In the genomic region with DNA sequence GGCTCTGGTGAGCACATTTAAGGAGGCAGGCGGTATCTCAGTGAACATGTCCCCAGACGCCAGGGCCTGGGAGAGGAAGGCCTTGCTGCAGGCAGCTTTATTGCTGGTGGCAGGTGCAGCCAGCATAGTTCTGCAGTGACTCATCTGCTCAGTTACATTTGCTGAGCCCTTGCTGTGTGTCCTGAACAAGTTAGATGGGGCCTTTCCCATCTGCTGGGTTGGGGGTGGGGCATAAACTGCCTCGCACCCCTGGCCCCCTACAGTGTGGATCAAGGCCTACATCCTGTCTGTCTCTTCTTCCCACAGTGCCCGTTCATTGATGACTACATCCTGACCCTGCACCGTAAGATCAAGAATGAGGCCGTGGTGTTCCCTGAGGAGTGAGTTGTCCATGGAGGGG, we compare ENCODE assay signal across 12 mouse cellular contexts. TPM values are rescaled to one million over a fixed set of nuclear protein-coding genes. Genes with fewer than 3 reads are reported as not detected.
DNase-seq lines count a peak whose midpoint lies in the region; ATAC-seq lines count a peak whose summit lies in the region.
"Had no signal": no experiment of that assay in that cellular context is flagged by ENCODE, and none has a peak within 500 bp of the region (broad histone marks: within the 10 kb centered on the region; RNA-seq: fewer than 3 reads in every experiment).

No protein-coding gene starts in this region.

- no peaks in the 10 kb centered on the region for H3K9me3 ChIP-seq in heart, embryonic 10.5 days
- no peaks in the 10 kb centered on the region for H3K9me3 ChIP-seq in forebrain, embryonic 11.5 days (ENCODE audit: control insufficient read depth, low read length)
- H3K9me3 ChIP-seq: forebrain, embryonic 12.5 days; hindbrain, embryonic 13.5 days had no signal

- H3K4me1 ChIP-seq in heart, embryonic 10.5 days = peaks cover 19% of the 10 kb centered on the region
- H3K4me1 ChIP-seq in forebrain, embryonic 11.5 days (replicated peaks; ENCODE audit: control insufficient read depth, insufficient read depth, low read length) = no peaks in the 10 kb centered on the region

- no peak overlapping the region for H3K4me3 ChIP-seq in heart, embryonic 10.5 days
- no peak overlapping the region for H3K4me3 ChIP-seq in forebrain, embryonic 11.5 days (ENCODE audit: low read depth, low read length)
- H3K4me3 ChIP-seq: forebrain, embryonic 12.5 days; hindbrain, embryonic 13.5 days had no signal

- no peaks in the 10 kb centered on the region for H3K36me3 ChIP-seq in heart, embryonic 10.5 days
- no peaks in the 10 kb centered on the region for H3K36me3 ChIP-seq in forebrain, embryonic 11.5 days (ENCODE audit: control insufficient read depth, insufficient read depth, low read length)
- H3K36me3 ChIP-seq: forebrain, embryonic 12.5 days had no signal

- no peak for DNase-seq in heart, embryonic 10.5 days (ENCODE audit: low spot score)
- DNase-seq in heart, postnatal 36 days = no peak
- peak; percentile 37 for DNase-seq in thymus, postnatal 14 days
- DNase-seq in thymus, postnatal 10 days (ENCODE audit: low spot score in 2 of 2) = no peak
- peak; percentile 70 for DNase-seq in brain, adult 2 months (ENCODE audit: low read depth, low spot score)
- no peak for DNase-seq in forebrain, embryonic 11.5 days (ENCODE audit: low spot score)
- no peak for DNase-seq in cerebellum, postnatal 25 days
- DNase-seq in lung, adult 18-20 months = no peak
- DNase-seq: gastrocnemius, postnatal 36 days; kidney, postnatal 14 days had no signal

- WGBS in heart, embryonic 10.5 days = 50% methylated on average over 6 of the region's 6 CpGs
- 67% methylated on average over 6 of the region's 6 CpGs for whole genome bisulfite sequencing in forebrain, embryonic 11.5 days

- no peak overlapping the region for H3K4me2 ChIP-seq in forebrain, embryonic 11.5 days (ENCODE audit: low read depth, low read length, severe bottlenecking)
- H3K4me2 ChIP-seq: forebrain, embryonic 12.5 days; hindbrain, embryonic 13.5 days had no signal

- intact Hi-C loops in heart, postnatal 36 days (cut with DNase I) = no loop called here

- no peak for ATAC-seq in forebrain, embryonic 11.5 days (replicated peaks; ENCODE audit: low FRiP score)

- H3K9ac ChIP-seq in forebrain, embryonic 11.5 days (ENCODE audit: low read length) = no peak overlapping the region
- H3K9ac ChIP-seq: forebrain, embryonic 12.5 days; hindbrain, embryonic 13.5 days had no signal

- peaks cover 25% of the 10 kb centered on the region for H3K27me3 ChIP-seq in heart, embryonic 10.5 days (ENCODE audit: insufficient read depth, poor library complexity, severe bottlenecking)
- H3K27me3 ChIP-seq in forebrain, embryonic 11.5 days (ENCODE audit: control insufficient read depth, insufficient read depth, low read length) = no peaks in the 10 kb centered on the region
- H3K27me3 ChIP-seq: forebrain, embryonic 12.5 days; hindbrain, embryonic 13.5 days had no signal

- 0 out of 2 replicates have a peak overlapping the region, but pooled peaks have one; percentile 6 for H3K27ac ChIP-seq in heart, embryonic 10.5 days
- no peak overlapping the region for H3K27ac ChIP-seq in forebrain, embryonic 11.5 days (ENCODE audit: low read depth, low read length)
- H3K27ac ChIP-seq: forebrain, embryonic 12.5 days; hindbrain, embryonic 13.5 days had no signal

RNA-seq across cellular contexts. Expression of a gene that starts 10.7 kb away (rescaled TPM):
- polyA plus RNA-seq in heart, embryonic 10.5 days (2016; fragmentation: Nextera tagmentation; extraction: Ambion mirVana) = 11.2 and 11.6 TPM in 2 replicates
- total RNA-seq in heart, postnatal 36 days (2021) = 1 to 10 TPM; 5.8 to 6.3 TPM
- polyA plus RNA-seq in forebrain, embryonic 11.5 days (2014; fragmentation: Nextera tagmentation; extraction: Ambion mirVana) = 12.6 and 13.2 TPM in 2 replicates

RNA-seq across cellular contexts. Expression of a gene that starts 18.1 kb away (rescaled TPM):
- 2.2 and 3.4 TPM in 2 replicates for polyA plus RNA-seq in heart, embryonic 10.5 days (2016; fragmentation: Nextera tagmentation; extraction: Ambion mirVana)
- under 1 TPM; 0.84 to 1.00 TPM for total RNA-seq in heart, postnatal 36 days (2021)
- polyA plus RNA-seq in forebrain, embryonic 11.5 days (2014; fragmentation: Nextera tagmentation; extraction: Ambion mirVana) = 4.7 and 5.2 TPM in 2 replicates

RNA-seq across cellular contexts. Expression of a gene that starts 38.0 kb away (rescaled TPM):
- polyA plus RNA-seq in heart, embryonic 10.5 days (2016; fragmentation: Nextera tagmentation; extraction: Ambion mirVana) = 2.6 and 4.8 TPM in 2 replicates
- total RNA-seq in heart, postnatal 36 days (2021) = under 1 TPM; 0.33 to 0.38 TPM
- 1.1 and 1.6 TPM in 2 replicates for polyA plus RNA-seq in forebrain, embryonic 11.5 days (2014; fragmentation: Nextera tagmentation; extraction: Ambion mirVana)

RNA-seq across cellular contexts. Expression of a gene that starts 53.5 kb away (rescaled TPM):
- polyA plus RNA-seq in heart, embryonic 10.5 days (2016; fragmentation: Nextera tagmentation; extraction: Ambion mirVana) = 0.25 and 0.44 TPM in 2 replicates
- under 1 TPM in 1 of 2 experiments, not detected in 1; 0.14 TPM for total RNA-seq in heart, postnatal 36 days (2021)
- 0.36 and 0.64 TPM in 2 replicates for polyA plus RNA-seq in forebrain, embryonic 11.5 days (2014; fragmentation: Nextera tagmentation; extraction: Ambion mirVana)

Comparison
In these comparisons a context has a peak if more than half of its experiments do, and no peak if none do; other contexts are left out.
1. DNase-seq: peak in thymus, postnatal 14 days (single experiment) and brain, adult 2 months (single experiment); none in heart, embryonic 10.5 days (single experiment), heart, postnatal 36 days (0 of 2), thymus, postnatal 10 days (0 of 2), forebrain, embryonic 11.5 days (single experiment), cerebellum, postnatal 25 days (0 of 2) and lung, adult 18-20 months (0 of 2).